Mouse (Mus musculus) embryonic fibroblast, embryonic 13.5 days (primary cell): ENCODE data around the gene Rnase12.

Experiments used
- CTCF ChIP-seq: IDR thresholded peaks from 2 replicates; pipeline ENCODE4 v1.5.1; 2011; ENCODE audit warnings: mild to moderate bottlenecking, control low read depth, low read length, moderate library complexity, borderline replicate concordance; ENCODE audit not compliant: insufficient read depth
- POLR2A ChIP-seq: IDR thresholded peaks from 2 replicates; pipeline ENCODE4 v1.6.1; 2011; ENCODE audit warnings: low read depth, mild to moderate bottlenecking, control low read depth, low read length, moderate library complexity

DNA sequence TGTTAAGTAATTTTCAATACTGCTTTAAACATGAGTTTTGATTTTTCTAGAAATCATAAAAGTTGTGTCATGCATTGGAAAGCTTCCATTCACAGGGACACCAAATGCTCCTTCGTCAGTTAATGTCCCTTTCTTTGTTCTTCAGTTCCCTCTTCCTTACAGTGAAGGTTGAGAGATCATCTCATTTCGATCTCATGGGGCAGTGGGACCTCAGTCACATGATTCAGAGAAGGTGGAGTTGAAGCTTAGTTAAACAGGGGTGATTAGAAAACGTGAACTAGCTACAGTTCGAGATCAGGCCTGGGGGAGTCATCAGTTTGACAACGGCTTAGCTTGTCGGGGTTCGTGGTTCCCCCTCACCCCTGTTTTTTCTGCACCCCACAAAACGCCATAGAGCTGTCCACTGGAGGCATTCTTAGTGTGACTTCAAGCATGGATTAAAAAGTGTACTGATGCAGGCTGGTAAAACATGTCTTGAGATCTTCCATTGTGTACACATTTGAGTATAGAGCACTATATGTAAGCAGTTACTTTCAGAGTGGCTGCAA is 34.7 kb upstream of the Rnase12 start:
- no peak for TF ChIP-seq POLR2A
- no peak for TF ChIP-seq CTCF
